Mouse (Mus musculus): Measurements from ENCODE around the gene Timmdc1. TPM values are rescaled to one million over a fixed set of nuclear protein-coding genes. Genes with fewer than 3 reads are reported as not detected.
A peak's percentile ranks its signal among the peaks of the same experiment; 100 is the strongest.

Timmdc1 gene
- polyA plus RNA-seq, 1 experiment from 2014 or later = 39.6 TPM

DNA sequence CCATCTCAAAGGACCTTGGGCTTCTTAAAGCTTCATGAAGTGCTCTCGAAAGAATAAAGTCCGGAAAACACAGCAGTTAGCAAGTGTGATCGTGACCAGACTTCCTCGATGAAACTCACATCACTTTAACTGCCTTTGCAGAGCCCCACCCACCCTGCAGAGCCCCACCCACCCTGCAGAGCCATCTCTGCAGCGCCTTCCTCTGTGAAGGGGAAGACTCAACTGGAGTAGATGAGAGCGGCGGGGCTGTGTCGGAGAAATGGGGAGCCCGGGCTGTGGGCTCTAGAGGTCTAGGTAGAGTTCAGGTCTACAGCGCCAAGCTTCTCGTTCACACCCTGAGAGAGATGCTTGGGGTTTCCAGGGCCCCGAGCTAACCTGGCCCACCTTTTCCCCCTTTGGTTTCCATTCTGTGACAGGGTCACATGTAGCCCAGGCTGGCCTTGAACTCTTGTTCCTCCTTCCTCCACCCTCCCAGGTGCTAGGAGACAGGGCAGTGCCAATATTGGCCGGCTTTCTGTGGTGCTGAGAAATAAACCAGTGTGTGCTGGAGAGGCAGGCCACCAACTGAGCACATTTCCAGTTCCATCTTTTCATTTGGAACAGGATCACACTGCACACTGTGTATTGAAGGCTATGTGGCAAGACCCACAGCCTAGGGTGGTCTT lies 16.4 kb upstream of the Timmdc1 start:
- Histone ChIP-seq H3K36me3 (peaks cover 89% of the 10 kb centered on the region), H3K27me3 (no peaks in the 10 kb centered on the region), H3K27ac (replicated peaks) (no peak overlapping the region), H3K4me1 (replicated peaks) (no peaks in the 10 kb centered on the region), H3K9ac (no peak overlapping the region), H3K9me3 (no peaks in the 10 kb centered on the region), H3K4me2 (no peak overlapping the region), H3K4me3 (no peak overlapping the region)
- 92% methylated on average over 13 of the region's 13 CpGs for WGBS
- no peak for ATAC-seq (ENCODE audit: low read depth)

DNA sequence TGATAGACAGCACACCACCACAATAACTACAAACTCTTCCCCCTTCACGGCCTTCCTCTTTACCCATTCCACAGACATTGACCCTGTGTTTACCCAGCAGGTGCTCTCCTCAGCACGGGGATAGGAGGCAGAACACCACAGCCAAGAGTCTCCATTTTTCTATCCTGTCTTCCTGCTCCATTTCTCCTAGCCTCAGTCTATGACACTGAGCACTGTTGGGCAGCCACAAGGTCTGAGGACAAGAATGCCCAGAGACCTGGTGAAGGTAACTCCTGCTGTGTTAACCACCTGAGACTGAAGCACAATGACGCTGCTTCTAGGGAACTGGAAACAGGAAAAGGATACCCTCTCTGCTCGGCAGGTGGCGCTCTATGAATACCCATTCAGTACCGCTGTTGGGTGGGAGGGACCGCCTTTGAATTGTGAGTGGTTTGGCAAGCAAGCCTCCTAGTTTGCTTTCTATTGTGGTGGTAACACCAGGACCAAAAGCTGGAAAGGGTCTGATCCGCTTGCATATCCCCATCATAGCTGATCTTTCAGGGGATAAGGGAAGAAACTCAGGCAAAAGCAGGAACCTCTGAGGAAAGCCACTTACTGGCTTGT lies 14.2 kb upstream of the Timmdc1 start:
- Histone ChIP-seq H3K27me3 (no peaks in the 10 kb centered on the region), H3K4me1 (replicated peaks) (no peaks in the 10 kb centered on the region), H3K36me3 (peaks cover 90% of the 10 kb centered on the region), H3K9me3 (no peaks in the 10 kb centered on the region), H3K4me2 (no peak overlapping the region), H3K27ac (replicated peaks) (no peak overlapping the region), H3K4me3 (no peak overlapping the region), H3K9ac (no peak overlapping the region)
- no peak for ATAC-seq (ENCODE audit: low read depth)
- 45% methylated on average over 8 of the region's 8 CpGs for WGBS

DNA sequence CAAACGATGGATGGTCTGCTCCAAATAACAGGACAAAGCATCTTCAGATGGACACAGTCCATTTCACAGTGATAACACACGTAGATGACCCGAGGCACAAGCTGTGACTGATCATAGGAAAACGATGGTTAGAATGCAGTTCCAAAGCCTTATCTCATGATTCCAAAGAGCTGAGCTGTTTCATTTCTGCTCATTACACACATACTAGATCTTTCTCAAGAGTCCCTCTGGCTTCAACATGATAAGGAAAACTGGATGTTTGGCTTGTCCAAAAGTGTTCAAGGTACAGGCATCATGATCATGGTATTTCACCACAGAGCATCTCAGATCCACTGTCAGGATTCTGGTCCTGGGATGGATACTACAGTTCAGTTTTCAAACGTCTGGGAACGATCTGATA lies 3.8 kb upstream of the Timmdc1 start:
- ATAC-seq (ENCODE audit: low read depth) = no peak
- Histone ChIP-seq H3K4me2 (no peak overlapping the region), H3K36me3 (peaks cover 69% of the 10 kb centered on the region), H3K27me3 (no peaks in the 10 kb centered on the region), H3K27ac (replicated peaks) (no peak overlapping the region), H3K4me1 (replicated peaks) (peaks cover 15% of the 10 kb centered on the region), H3K9me3 (no peaks in the 10 kb centered on the region), H3K4me3 (no peak overlapping the region), H3K9ac (no peak overlapping the region)
- WGBS = 93% methylated on average over 6 of the region's 6 CpGs

DNA sequence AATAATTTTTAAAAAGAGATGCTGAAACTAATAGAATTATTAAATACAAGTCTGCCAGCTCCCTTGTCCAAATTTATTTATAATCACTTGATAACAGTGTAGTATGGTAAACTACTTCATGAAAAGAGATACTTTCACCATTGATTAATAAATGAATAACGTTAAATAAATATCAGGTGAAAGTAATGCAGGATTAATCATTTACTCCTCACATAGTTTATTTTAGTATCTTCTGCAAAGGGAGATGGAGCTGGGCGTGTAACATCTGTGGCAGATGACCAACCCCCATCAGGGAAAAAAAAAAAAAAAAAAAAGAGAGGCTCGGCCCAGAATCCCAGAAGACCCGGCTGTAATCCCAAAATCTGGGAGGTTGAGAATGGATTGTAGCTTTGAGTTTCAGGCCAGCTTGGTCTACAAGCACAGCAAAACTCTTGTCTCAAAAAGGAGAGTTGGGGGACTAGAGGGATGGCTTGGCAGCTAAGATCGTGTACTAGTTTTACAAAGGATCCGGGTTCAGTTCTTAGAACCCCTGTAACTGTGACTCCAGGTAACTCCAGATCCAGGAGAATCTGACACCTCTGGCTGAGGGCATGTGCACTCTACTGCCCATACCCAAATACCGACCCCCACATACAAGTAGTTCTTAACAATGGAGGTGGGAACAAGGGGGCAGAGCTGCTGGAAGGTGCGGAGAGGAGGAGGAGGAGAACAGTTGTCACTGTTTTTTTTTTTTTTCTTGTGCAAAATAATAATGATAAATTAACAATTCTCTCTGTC lies 1.1 kb downstream of the Timmdc1 start:
- Histone ChIP-seq H3K36me3 (peaks cover 43% of the 10 kb centered on the region), H3K27me3 (no peaks in the 10 kb centered on the region), H3K4me3 (peak overlapping the region; percentile 96), H3K4me1 (replicated peaks) (peaks cover 15% of the 10 kb centered on the region), H3K9me3 (no peaks in the 10 kb centered on the region), H3K9ac (peak overlapping the region; percentile 93), H3K27ac (replicated peaks) (no peak overlapping the region), H3K4me2 (peak overlapping the region; percentile 68)
- ATAC-seq (ENCODE audit: low read depth) = no peak
- 35% methylated on average over 8 of the region's 8 CpGs for WGBS

DNA sequence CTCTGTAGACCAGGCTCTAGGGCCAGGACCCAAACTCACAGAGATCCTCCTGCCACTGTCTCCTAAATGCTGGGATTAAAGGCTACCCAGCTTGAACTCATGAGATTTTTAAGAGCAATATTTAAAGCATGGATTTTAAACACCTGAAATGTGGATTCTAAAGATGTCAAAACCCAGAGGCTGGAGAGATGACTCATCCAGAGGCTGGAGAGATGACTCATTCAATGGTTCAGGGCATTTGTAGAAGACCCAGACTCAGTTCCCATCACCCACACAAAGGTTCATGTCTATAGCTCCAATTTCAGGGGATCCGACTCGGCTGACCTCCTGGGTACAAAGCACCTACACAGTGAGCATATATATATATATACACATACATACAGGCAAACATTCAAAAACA lies 3.3 kb downstream of the Timmdc1 start:
- no peak overlapping the region for H3K27ac ChIP-seq (replicated peaks)
- ATAC-seq (ENCODE audit: low read depth) = no peak
- H3K27me3 ChIP-seq = no peaks in the 10 kb centered on the region
- H3K9me3 ChIP-seq = no peaks in the 10 kb centered on the region
- peaks cover 37% of the 10 kb centered on the region for H3K36me3 ChIP-seq
- H3K9ac ChIP-seq = no peak overlapping the region
- no peak overlapping the region for H3K4me3 ChIP-seq
- peaks cover 15% of the 10 kb centered on the region for H3K4me1 ChIP-seq (replicated peaks)
- H3K4me2 ChIP-seq = no peak overlapping the region
- WGBS = 97% methylated on average over 2 of the region's 2 CpGs

DNA sequence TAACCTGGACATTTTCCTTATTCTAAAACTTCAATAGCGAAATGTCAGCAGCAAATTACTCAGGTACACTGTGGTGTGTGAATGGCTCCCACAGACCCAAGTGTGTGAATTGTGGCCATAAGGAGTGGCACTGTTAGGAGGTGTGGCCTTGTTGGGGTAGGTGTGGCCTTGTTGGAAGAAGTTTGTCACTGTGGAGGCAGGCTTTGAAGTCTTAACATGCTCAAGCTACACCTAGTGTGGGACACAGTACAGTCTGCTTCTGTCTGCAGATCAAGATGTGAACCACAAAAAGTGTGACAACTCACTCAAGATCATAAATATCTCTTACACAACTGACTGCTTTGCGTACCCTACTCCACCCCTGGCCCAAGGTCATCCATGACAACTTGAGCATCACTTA lies 11.6 kb downstream of the Timmdc1 start:
- WGBS = 94% methylated on average over 2 of the region's 2 CpGs
- H3K4me1 ChIP-seq (replicated peaks) = no peaks in the 10 kb centered on the region
- H3K4me3 ChIP-seq = no peak overlapping the region
- no peak for ATAC-seq (ENCODE audit: low read depth)
- no peaks in the 10 kb centered on the region for H3K9me3 ChIP-seq
- no peak overlapping the region for H3K4me2 ChIP-seq
- H3K36me3 ChIP-seq = peaks cover 74% of the 10 kb centered on the region
- no peak overlapping the region for H3K27ac ChIP-seq (replicated peaks)
- no peaks in the 10 kb centered on the region for H3K27me3 ChIP-seq
- H3K9ac ChIP-seq = no peak overlapping the region

DNA sequence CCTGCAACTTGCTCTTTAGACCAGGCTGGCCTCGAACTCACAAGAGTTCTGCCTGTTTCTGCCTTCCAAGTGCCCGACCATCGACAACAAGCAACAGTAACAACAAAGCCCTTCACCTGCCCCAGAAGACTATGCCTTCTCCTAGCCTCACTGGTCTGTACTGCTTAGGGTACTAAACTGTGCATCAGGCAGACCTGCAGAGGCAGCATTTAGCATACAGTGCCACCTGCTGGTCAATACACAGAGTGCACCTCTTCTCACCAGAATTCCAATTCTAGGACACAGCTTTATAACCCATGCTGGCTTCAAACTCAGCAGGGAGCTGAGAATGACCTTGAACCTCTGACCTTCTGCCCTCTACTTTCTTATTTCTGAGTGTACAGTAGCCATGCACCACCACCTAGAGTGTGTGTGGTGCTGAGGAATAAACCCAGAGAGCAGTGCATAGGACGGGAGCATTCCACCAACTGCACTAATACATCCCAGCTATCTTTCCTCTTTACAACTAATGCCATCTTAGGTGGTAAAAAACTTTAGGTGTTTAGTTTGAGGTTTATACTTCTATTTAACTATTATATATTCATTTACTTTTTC lies 16.3 kb downstream of the Timmdc1 start:
- Histone ChIP-seq H3K36me3 (peaks cover 75% of the 10 kb centered on the region), H3K27me3 (no peaks in the 10 kb centered on the region), H3K9ac (no peak overlapping the region), H3K4me3 (no peak overlapping the region), H3K4me1 (replicated peaks) (no peaks in the 10 kb centered on the region), H3K27ac (replicated peaks) (no peak overlapping the region), H3K4me2 (no peak overlapping the region), H3K9me3 (no peaks in the 10 kb centered on the region)
- ATAC-seq (ENCODE audit: low read depth) = peak; percentile 88
- WGBS = 84% methylated on average over 4 of the region's 4 CpGs

DNA sequence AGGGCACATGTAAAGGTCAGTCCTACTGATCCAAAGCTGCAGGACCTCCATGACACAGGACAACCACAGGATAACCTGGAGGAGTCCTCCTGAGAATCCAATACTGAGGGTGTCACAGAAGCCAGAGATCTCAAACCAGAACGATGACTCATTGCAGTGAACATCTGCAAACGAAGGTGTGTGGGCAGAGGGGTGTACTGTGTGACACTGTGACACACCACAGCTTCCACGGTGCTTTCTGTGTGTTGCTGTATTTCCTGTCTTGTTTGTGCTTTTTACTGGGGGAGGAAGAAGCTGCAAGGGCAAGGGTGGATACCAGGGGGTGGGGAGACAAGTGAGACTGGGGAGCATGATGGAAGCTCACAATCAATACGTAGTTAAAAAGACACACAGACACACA lies 18.9 kb downstream of the Timmdc1 start:
- peaks cover 73% of the 10 kb centered on the region for H3K36me3 ChIP-seq
- WGBS = 95% methylated on average over 4 of the region's 4 CpGs
- no peak overlapping the region for H3K27ac ChIP-seq (replicated peaks)
- H3K4me1 ChIP-seq (replicated peaks) = no peaks in the 10 kb centered on the region
- H3K9me3 ChIP-seq = no peaks in the 10 kb centered on the region
- H3K4me2 ChIP-seq = no peak overlapping the region
- no peak for ATAC-seq (ENCODE audit: low read depth)
- no peaks in the 10 kb centered on the region for H3K27me3 ChIP-seq
- no peak overlapping the region for H3K4me3 ChIP-seq
- no peak overlapping the region for H3K9ac ChIP-seq

DNA sequence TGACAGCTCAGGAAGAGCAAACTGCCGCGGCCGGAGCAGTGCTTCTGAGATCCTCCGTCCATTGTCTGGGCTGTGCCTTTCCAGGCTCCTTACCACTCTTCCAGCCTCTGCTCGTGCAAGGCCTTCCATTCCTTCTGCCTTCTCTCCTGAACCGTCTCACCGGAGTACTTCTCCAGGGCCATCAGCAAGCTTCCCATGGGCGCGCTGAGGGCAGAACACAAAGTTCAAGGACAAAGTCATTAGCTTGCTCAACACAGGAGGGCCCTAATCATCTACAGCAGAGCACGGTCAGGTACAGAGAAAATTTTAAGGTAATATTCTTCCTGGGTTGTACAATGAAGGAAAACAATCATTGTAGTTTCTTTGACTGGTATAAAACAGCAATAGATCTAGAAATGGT lies 20.0 kb downstream of the Timmdc1 start:
- Histone ChIP-seq H3K4me2 (no peak overlapping the region), H3K9me3 (no peaks in the 10 kb centered on the region), H3K4me1 (replicated peaks) (no peaks in the 10 kb centered on the region), H3K36me3 (peaks cover 72% of the 10 kb centered on the region), H3K27ac (replicated peaks) (no peak overlapping the region), H3K4me3 (no peak overlapping the region), H3K27me3 (no peaks in the 10 kb centered on the region), H3K9ac (no peak overlapping the region)
- ATAC-seq (ENCODE audit: low read depth) = no peak
- 93% methylated on average over 10 of the region's 10 CpGs for WGBS

DNA sequence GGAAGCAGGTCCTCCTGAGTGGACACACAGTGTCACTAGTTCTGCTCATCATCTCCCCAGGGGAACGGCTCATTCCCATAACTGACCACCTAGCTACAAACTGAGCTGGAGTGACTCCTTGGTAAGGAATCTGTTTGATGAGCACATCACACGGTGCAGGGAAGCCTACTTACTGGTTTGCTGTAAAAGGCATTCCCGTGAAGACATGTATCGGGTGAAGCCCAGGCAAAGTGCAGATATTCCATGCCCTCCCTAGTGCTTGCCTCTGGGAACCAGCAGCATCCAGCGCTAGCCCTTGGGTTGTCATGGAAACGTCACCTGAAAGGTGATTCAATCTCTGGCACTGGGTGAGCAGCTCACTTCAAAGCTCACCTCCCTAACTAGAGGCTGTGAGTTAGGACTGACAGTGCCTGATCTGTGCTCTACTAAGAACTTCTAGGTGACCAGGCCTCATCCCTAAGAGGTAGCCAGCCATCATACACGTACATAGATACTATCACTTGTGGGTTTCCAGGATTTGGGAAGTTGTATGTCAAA lies 25.8 kb downstream of the Timmdc1 start:
- Histone ChIP-seq H3K27ac (replicated peaks) (no peak overlapping the region), H3K27me3 (no peaks in the 10 kb centered on the region), H3K4me3 (no peak overlapping the region), H3K4me1 (replicated peaks) (no peaks in the 10 kb centered on the region), H3K4me2 (no peak overlapping the region), H3K36me3 (peaks cover 41% of the 10 kb centered on the region), H3K9ac (no peak overlapping the region), H3K9me3 (no peaks in the 10 kb centered on the region)
- ATAC-seq (ENCODE audit: low read depth) = no peak
- 85% methylated on average over 7 of the region's 7 CpGs for WGBS

DNA sequence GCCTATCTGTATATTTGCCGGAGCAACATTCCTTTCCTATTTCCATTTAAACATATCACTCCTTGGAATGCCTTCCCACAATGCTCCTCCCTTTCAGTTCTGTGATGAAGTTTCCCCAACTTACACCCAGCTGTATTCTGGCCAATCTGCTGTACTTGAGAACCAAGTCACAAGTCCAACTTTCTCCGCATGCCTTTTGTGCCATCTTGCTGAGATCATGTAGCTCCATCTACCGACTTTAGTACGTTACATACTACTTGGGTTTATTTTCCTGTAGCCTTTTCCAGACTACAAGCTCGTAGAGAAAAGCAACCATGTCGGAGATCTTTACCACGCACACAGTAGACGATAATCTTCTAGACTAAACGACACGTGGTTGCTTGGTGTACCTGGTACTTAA lies 28.6 kb downstream of the Timmdc1 start:
- Histone ChIP-seq H3K4me3 (no peak overlapping the region), H3K4me2 (no peak overlapping the region), H3K4me1 (replicated peaks) (no peaks in the 10 kb centered on the region), H3K36me3 (peaks cover 24% of the 10 kb centered on the region), H3K9ac (no peak overlapping the region), H3K27ac (replicated peaks) (no peak overlapping the region), H3K27me3 (no peaks in the 10 kb centered on the region), H3K9me3 (no peaks in the 10 kb centered on the region)
- no peak for ATAC-seq (ENCODE audit: low read depth)
- 88% methylated on average over 10 of the region's 10 CpGs for WGBS

DNA sequence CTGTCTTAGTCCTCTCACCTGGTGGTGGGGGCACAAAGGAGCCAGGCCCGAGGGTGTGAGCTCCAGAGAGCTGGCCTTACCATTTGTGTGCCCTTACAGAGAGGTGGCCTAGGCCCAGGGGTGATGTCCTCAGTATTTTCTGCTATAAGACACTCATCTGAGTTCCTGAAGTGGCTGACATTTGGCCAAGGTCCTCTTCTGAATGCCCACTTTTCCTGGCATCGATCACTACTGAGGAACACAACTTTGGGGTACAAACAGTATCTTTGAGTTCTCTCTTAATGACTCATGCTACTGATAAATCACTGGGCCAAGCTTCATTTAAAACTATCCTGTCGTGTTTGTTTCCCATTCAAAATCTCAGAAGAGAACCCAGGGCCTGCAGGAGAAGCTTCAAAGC lies 29.9 kb downstream of the Timmdc1 start:
- no peak overlapping the region for H3K9ac ChIP-seq
- ATAC-seq (ENCODE audit: low read depth) = no peak
- H3K4me1 ChIP-seq (replicated peaks) = no peaks in the 10 kb centered on the region
- 91% methylated on average over 3 of the region's 3 CpGs for WGBS
- H3K36me3 ChIP-seq = peaks cover 13% of the 10 kb centered on the region
- H3K27me3 ChIP-seq = no peaks in the 10 kb centered on the region
- no peak overlapping the region for H3K4me2 ChIP-seq
- no peaks in the 10 kb centered on the region for H3K9me3 ChIP-seq
- H3K4me3 ChIP-seq = no peak overlapping the region
- no peak overlapping the region for H3K27ac ChIP-seq (replicated peaks)

All from neural tube, embryonic 13.5 days (tissue).